Mouse (Mus musculus) right cerebral cortex, postnatal 10 days (tissue): Measurements from ENCODE around the gene Olfr1331.
"Not testable (repeated sequence)": the region's sequence is repeated elsewhere in the genome, so short reads cannot be mapped to it uniquely, and the experiment has no call there.

ENCODE experiments used
- DNase-seq, 2 experiments: peaks; one replicate each; pipeline ENCODE4 v3.0.0; 2021; ENCODE audit warnings: low spot score in 2 of 2

The Olfr1331 gene

DNA sequence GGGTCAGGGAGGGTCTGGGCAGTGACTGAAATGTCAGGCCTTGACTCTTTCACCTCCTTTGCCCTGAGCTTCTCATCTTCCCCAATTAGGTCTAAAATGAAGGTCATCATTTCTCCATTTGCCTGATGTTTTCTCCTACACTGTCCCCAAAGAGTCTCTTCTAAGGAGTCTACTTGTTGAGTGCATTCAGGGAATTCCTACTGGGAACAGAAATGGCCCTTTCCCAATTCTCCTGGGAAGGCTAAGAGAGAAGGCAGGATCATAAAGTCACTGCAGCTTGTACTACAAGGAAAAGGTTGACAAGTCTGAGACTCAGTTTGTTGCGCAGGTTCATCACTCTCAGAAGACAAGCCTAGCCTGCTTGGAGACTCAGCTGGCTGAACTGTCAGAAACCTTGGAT, at the start of gene Olfr1331:
Gene Olfr1331 (plus strand): TSS at position 301 of the 400 bp plus-strand sequence.
- no peak for DNase-seq

DNA sequence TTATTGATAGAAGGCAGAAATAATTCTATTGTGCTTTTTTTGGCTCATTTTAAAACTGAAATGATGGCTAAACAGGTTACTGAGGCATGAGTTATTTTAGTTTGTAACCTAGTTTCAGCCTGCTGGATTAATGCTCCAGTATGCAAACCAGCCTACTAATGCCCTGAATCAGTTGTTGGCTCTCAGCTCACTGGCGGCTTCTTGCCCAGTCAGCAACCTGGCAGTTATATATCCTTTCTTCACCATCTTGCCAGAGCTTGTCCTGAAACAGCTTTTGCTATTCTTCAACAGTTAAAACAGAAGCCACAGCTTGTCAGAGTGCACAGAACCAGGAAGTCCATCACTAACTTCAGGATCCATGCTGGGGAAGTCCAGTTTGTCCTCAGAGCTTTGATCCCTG, 45.5 kb upstream of the Olfr1331 start:
- no peak for DNase-seq

DNA sequence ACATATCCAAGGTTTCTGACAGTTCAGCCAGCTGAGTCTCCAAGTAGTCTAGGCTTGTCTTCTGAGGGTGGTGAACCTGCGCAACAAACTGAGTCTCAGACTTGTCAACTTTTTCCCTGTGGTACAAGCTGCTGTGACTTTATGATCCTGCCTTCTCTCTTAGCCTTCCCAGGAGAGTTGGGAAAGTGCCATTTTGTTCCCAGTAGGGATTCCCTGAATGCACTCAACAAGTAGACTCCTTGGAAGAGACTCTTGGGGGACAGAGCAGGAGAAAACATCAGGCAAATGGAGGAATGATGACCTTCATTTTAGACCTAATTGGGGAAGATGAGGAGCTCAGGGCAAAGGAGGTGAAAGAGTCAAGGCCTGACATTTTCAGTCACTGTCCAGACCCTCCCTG, 28.3 kb upstream of the Olfr1331 start, which contains the start of gene Olfr1333:
Gene Olfr1333 (minus strand): TSS at position 101 of the 400 bp plus-strand sequence.
- no peak for DNase-seq

- no peak for DNase-seq
Measured at GRCm38 (mm10) chr4:118861791-118862190, 2.7 kb upstream of the Olfr1331 start.

GRCm38 (mm10) chr4:118862704-118863103, 1.7 kb upstream of the Olfr1331 start:
- DNase-seq: peak in 1 of 2 experiments; percentile 25

DNA sequence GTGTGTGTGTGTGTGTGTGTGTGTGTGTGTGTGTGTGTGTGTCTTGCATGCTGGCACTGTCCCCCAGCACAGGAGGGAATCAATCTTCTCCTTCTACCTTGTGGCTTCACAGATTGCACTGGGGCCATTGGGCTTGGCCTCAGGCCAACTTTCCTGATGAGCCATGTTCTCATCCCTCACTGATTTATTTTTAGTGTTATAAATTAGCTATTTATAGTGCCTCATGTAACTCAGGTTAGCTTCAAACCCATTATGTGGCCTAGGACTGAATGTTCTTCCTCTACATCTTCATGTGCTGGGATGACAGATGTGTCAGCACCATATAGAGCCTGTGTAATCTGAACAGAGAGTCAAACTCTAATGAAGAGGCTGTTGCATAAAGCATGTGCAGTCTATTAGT, 3.1 kb downstream of the Olfr1331 start:
- DNase-seq: no peak

GRCm38 (mm10) chr4:118888297-118888696, 23.8 kb downstream of the Olfr1331 start, which contains the start of gene Olfr1330:
TSS of gene Olfr1330 (plus strand) at chr4:118888597.
- DNase-seq: no peak

DNA sequence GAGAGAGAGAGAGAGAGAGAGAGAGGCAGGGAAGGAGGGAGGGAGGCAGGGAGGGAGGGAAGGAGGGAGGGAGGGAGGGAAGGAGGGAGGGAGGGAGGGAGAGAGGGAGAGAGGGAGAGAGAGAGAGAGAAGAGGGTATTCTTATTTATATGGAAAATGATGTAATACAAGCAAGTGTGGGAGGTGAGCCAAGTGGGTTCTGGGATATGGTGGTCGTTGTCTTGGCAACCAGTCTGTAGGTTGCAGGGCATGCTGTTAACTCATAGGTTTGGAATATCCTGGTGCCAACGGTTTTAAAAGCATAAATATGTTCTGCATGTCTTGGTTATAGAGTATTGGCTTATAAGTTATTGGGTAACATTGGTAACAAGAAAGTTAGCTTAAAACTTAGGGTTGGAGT, 37.5 kb downstream of the Olfr1331 start:
- DNase-seq: peak in 1 of 2 experiments; percentile 27

DNA sequence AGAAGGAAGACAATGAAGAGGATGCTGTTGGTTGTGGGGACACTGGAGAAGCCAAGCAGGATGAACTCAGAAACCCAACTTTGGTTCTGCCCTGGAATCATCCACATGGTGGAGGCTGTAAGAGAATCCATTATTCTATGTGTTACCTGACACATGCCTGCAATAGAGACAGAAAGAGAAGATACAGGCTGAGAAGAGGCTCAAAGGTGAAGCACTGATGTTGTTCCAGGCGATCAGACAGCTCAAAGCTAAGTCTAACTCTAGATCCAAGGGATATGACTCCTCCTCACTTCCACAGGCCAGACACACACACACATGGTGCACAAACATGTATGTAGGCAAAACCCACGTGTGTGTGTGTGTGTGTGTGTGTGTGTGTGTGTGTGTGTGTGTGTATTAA, 52.9 kb downstream of the Olfr1331 start, which contains the start of gene Olfr1329:
Gene Olfr1329 (minus strand): TSS at position 101 of the 400 bp plus-strand sequence.
- not testable (repeated sequence) for DNase-seq
